Mouse (Mus musculus) brain, embryonic 14.5 days (tissue): Measurements from ENCODE around the gene Usp2.

ENCODE experiments used
- CTCF ChIP-seq: fragments of 200-500 bp; IDR thresholded peaks from 2 replicates; pipeline ENCODE4 v1.5.1; 2012; ENCODE audit warnings: inconsistent platforms, mild to moderate bottlenecking, moderate library complexity, borderline replicate concordance; ENCODE audit not compliant: insufficient read depth, insufficient read length; ENCODE audit errors: extremely low read depth
- POLR2A ChIP-seq: fragments of 200-500 bp; IDR thresholded peaks from 2 replicates; pipeline ENCODE4 v1.6.1; 2012; ENCODE audit warnings: mild to moderate bottlenecking, inconsistent platforms, borderline replicate concordance; ENCODE audit not compliant: poor library complexity, insufficient read depth, insufficient read length, severe bottlenecking; ENCODE audit errors: extremely low read depth

DNA sequence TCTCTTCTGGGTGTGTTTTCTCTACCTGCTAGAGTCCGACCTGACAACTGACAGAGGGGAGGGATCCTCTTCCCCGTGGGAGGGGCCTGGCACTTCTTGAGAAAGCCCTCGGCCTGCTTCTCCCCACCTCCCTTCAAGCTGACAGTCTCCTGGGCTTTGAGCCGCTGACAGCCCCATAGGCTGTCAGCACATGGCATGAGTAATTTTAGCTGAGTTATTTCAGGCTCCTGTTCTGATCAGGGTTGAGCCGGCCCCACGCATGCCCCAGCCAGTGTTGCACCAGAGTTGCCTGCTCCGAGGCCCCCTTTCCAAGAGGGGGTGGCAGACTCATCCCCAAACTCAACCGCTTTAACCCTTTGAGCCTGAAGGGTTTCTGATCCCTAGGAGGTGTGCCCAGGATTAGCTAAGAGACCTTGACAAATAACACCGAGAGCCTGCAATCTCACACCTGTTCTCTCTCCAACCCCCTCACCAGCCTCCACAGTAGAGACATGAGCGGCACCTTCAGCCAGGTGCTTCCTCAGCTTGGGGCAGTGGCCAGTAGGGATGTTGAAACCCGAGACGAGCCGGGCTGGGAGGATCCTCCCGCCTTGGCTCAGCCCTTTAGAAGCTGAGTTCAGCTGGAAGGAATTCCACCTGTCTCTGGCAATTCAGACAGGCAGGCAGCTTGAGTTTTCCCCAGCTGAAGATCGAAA lies 21.1 kb downstream of the Usp2 start:
- TF ChIP-seq POLR2A (no peak), CTCF (no peak)
